Mouse (Mus musculus) E14TG2a.4 (cell line): ENCODE data around the gene Msantd1.

Experiments
- CTCF ChIP-seq: conservative IDR thresholded peaks from 2 replicates; pipeline ENCODE4 v1.5.1; 2014; ENCODE audit warnings: low read length
- NANOG ChIP-seq: IDR thresholded peaks from 2 replicates; pipeline ENCODE4 v1.6.1; 2014; ENCODE audit warnings: borderline replicate concordance, low read length, mixed read lengths
- POU5F1 ChIP-seq: IDR thresholded peaks from 2 replicates; pipeline ENCODE4 v1.6.1; 2014; ENCODE audit warnings: low read length, borderline replicate concordance

- no peak for TF ChIP-seq CTCF
- TF ChIP-seq NANOG = no peak
- TF ChIP-seq POU5F1 = no peak
Observed at GRCm38 (mm10) chr5:34924519-34924918, 16.7 kb downstream of the Msantd1 start.
